Mouse (Mus musculus): Measurements from ENCODE around the gene Dock8. TPM values are rescaled to one million over a fixed set of nuclear protein-coding genes. Genes with fewer than 3 reads are reported as not detected.

Gene Dock8
- polyA plus RNA-seq, 1 experiment from 2014 or later = 2.8 TPM

- no peaks in the 10 kb centered on the region for H3K36me3 ChIP-seq (ENCODE audit: control insufficient read depth, insufficient read depth, low read length)
- no peaks in the 10 kb centered on the region for H3K9me3 ChIP-seq (ENCODE audit: control insufficient read depth, low read length)
- H3K27me3 ChIP-seq (ENCODE audit: control insufficient read depth, insufficient read depth, low read length) = no peaks in the 10 kb centered on the region
- no peak overlapping the region for H3K4me3 ChIP-seq (ENCODE audit: low read depth, low read length)
- no peaks in the 10 kb centered on the region for H3K4me1 ChIP-seq (ENCODE audit: control insufficient read depth, insufficient read depth, low read length)
- ATAC-seq (ENCODE audit: low read depth) = no peak
- no peak overlapping the region for H3K9ac ChIP-seq (replicated peaks; ENCODE audit: low read depth, low read length)
- H3K4me2 ChIP-seq (ENCODE audit: low read depth, low read length) = no peak overlapping the region
- no peak overlapping the region for H3K27ac ChIP-seq (ENCODE audit: low read depth, low read length)
- WGBS = 91% methylated on average over 7 of the region's 7 CpGs
Measured at GRCm38 (mm10) chr19:25089746-25090145, 90.4 kb downstream of the Dock8 start.

GRCm38 (mm10) chr19:25095135-25095534 lies 95.8 kb downstream of the Dock8 start:
- 67% methylated on average over 3 of the region's 3 CpGs for WGBS

GRCm38 (mm10) chr19:25096316-25096715 lies 97.0 kb downstream of the Dock8 start:
- H3K27me3 ChIP-seq (ENCODE audit: control insufficient read depth, insufficient read depth, low read length) = no peaks in the 10 kb centered on the region
- no peak overlapping the region for H3K4me2 ChIP-seq (ENCODE audit: low read depth, low read length)
- no peak overlapping the region for H3K27ac ChIP-seq (ENCODE audit: low read depth, low read length)
- H3K9ac ChIP-seq (replicated peaks; ENCODE audit: low read depth, low read length) = no peak overlapping the region
- H3K9me3 ChIP-seq (ENCODE audit: control insufficient read depth, low read length) = no peaks in the 10 kb centered on the region
- H3K4me1 ChIP-seq (ENCODE audit: control insufficient read depth, insufficient read depth, low read length) = no peaks in the 10 kb centered on the region
- H3K36me3 ChIP-seq (ENCODE audit: control insufficient read depth, insufficient read depth, low read length) = no peaks in the 10 kb centered on the region
- 87% methylated on average over 9 of the region's 9 CpGs for WGBS
- no peak for ATAC-seq (ENCODE audit: low read depth)
- no peak overlapping the region for H3K4me3 ChIP-seq (ENCODE audit: low read depth, low read length)

More at GRCm38 (mm10) chr19:25095135-25095534, 95.8 kb downstream of the Dock8 start:
- Histone ChIP-seq H3K27me3 (ENCODE audit: control insufficient read depth, insufficient read depth, low read length) (no peaks in the 10 kb centered on the region), H3K4me2 (ENCODE audit: low read depth, low read length) (no peak overlapping the region), H3K9ac (replicated peaks; ENCODE audit: low read depth, low read length) (no peak overlapping the region), H3K36me3 (ENCODE audit: control insufficient read depth, insufficient read depth, low read length) (no peaks in the 10 kb centered on the region), H3K9me3 (ENCODE audit: control insufficient read depth, low read length) (no peaks in the 10 kb centered on the region), H3K4me3 (ENCODE audit: low read depth, low read length) (no peak overlapping the region), H3K27ac (ENCODE audit: low read depth, low read length) (no peak overlapping the region), H3K4me1 (ENCODE audit: control insufficient read depth, insufficient read depth, low read length) (no peaks in the 10 kb centered on the region)
- no peak for ATAC-seq (ENCODE audit: low read depth)

- no peaks in the 10 kb centered on the region for H3K9me3 ChIP-seq (ENCODE audit: control insufficient read depth, low read length)
- H3K4me2 ChIP-seq (ENCODE audit: low read depth, low read length) = no peak overlapping the region
- no peak overlapping the region for H3K4me3 ChIP-seq (ENCODE audit: low read depth, low read length)
- H3K9ac ChIP-seq (replicated peaks; ENCODE audit: low read depth, low read length) = no peak overlapping the region
- 61% methylated on average over 4 of the region's 4 CpGs for WGBS
- H3K36me3 ChIP-seq (ENCODE audit: control insufficient read depth, insufficient read depth, low read length) = no peaks in the 10 kb centered on the region
- no peaks in the 10 kb centered on the region for H3K4me1 ChIP-seq (ENCODE audit: control insufficient read depth, insufficient read depth, low read length)
- no peak for ATAC-seq (ENCODE audit: low read depth)
- H3K27ac ChIP-seq (ENCODE audit: low read depth, low read length) = no peak overlapping the region
- H3K27me3 ChIP-seq (ENCODE audit: control insufficient read depth, insufficient read depth, low read length) = no peaks in the 10 kb centered on the region
Measured at GRCm38 (mm10) chr19:25096986-25097385, 97.7 kb downstream of the Dock8 start.

GRCm38 (mm10) chr19:25097506-25097905 lies 98.2 kb downstream of the Dock8 start:
- no peaks in the 10 kb centered on the region for H3K9me3 ChIP-seq (ENCODE audit: control insufficient read depth, low read length)
- no peaks in the 10 kb centered on the region for H3K4me1 ChIP-seq (ENCODE audit: control insufficient read depth, insufficient read depth, low read length)
- 72% methylated on average over 7 of the region's 7 CpGs for WGBS
- no peak overlapping the region for H3K9ac ChIP-seq (replicated peaks; ENCODE audit: low read depth, low read length)
- no peak overlapping the region for H3K4me3 ChIP-seq (ENCODE audit: low read depth, low read length)
- ATAC-seq (ENCODE audit: low read depth) = no peak
- H3K27ac ChIP-seq (ENCODE audit: low read depth, low read length) = no peak overlapping the region
- no peaks in the 10 kb centered on the region for H3K27me3 ChIP-seq (ENCODE audit: control insufficient read depth, insufficient read depth, low read length)
- H3K4me2 ChIP-seq (ENCODE audit: low read depth, low read length) = no peak overlapping the region
- no peaks in the 10 kb centered on the region for H3K36me3 ChIP-seq (ENCODE audit: control insufficient read depth, insufficient read depth, low read length)

- no peak overlapping the region for H3K9ac ChIP-seq (replicated peaks; ENCODE audit: low read depth, low read length)
- H3K27me3 ChIP-seq (ENCODE audit: control insufficient read depth, insufficient read depth, low read length) = no peaks in the 10 kb centered on the region
- H3K9me3 ChIP-seq (ENCODE audit: control insufficient read depth, low read length) = no peaks in the 10 kb centered on the region
- no peak for ATAC-seq (ENCODE audit: low read depth)
- no peaks in the 10 kb centered on the region for H3K36me3 ChIP-seq (ENCODE audit: control insufficient read depth, insufficient read depth, low read length)
- no peak overlapping the region for H3K4me2 ChIP-seq (ENCODE audit: low read depth, low read length)
- WGBS = 82% methylated on average over 3 of the region's 3 CpGs
- no peak overlapping the region for H3K27ac ChIP-seq (ENCODE audit: low read depth, low read length)
- no peaks in the 10 kb centered on the region for H3K4me1 ChIP-seq (ENCODE audit: control insufficient read depth, insufficient read depth, low read length)
- H3K4me3 ChIP-seq (ENCODE audit: low read depth, low read length) = no peak overlapping the region
Measured at GRCm38 (mm10) chr19:25097951-25098350, 98.6 kb downstream of the Dock8 start.

GRCm38 (mm10) chr19:25098941-25099340 lies 99.6 kb downstream of the Dock8 start:
- no peaks in the 10 kb centered on the region for H3K9me3 ChIP-seq (ENCODE audit: control insufficient read depth, low read length)
- H3K36me3 ChIP-seq (ENCODE audit: control insufficient read depth, insufficient read depth, low read length) = no peaks in the 10 kb centered on the region
- ATAC-seq (ENCODE audit: low read depth) = no peak
- H3K27me3 ChIP-seq (ENCODE audit: control insufficient read depth, insufficient read depth, low read length) = no peaks in the 10 kb centered on the region
- no peak overlapping the region for H3K9ac ChIP-seq (replicated peaks; ENCODE audit: low read depth, low read length)
- no peak overlapping the region for H3K27ac ChIP-seq (ENCODE audit: low read depth, low read length)
- no peaks in the 10 kb centered on the region for H3K4me1 ChIP-seq (ENCODE audit: control insufficient read depth, insufficient read depth, low read length)
- 85% methylated on average over 4 of the region's 4 CpGs for WGBS
- no peak overlapping the region for H3K4me2 ChIP-seq (ENCODE audit: low read depth, low read length)
- no peak overlapping the region for H3K4me3 ChIP-seq (ENCODE audit: low read depth, low read length)

- H3K27me3 ChIP-seq (ENCODE audit: control insufficient read depth, insufficient read depth, low read length) = no peaks in the 10 kb centered on the region
- no peaks in the 10 kb centered on the region for H3K9me3 ChIP-seq (ENCODE audit: control insufficient read depth, low read length)
- no peak for ATAC-seq (ENCODE audit: low read depth)
- no peaks in the 10 kb centered on the region for H3K4me1 ChIP-seq (ENCODE audit: control insufficient read depth, insufficient read depth, low read length)
- no peak overlapping the region for H3K27ac ChIP-seq (ENCODE audit: low read depth, low read length)
- H3K4me3 ChIP-seq (ENCODE audit: low read depth, low read length) = no peak overlapping the region
- H3K36me3 ChIP-seq (ENCODE audit: control insufficient read depth, insufficient read depth, low read length) = no peaks in the 10 kb centered on the region
- WGBS = 43% methylated on average over 9 of the region's 9 CpGs
- H3K9ac ChIP-seq (replicated peaks; ENCODE audit: low read depth, low read length) = no peak overlapping the region
- no peak overlapping the region for H3K4me2 ChIP-seq (ENCODE audit: low read depth, low read length)
Measured at GRCm38 (mm10) chr19:25105682-25106081, 106.3 kb downstream of the Dock8 start.

GRCm38 (mm10) chr19:25106315-25106714 lies 107.0 kb downstream of the Dock8 start:
- Histone ChIP-seq H3K36me3 (ENCODE audit: control insufficient read depth, insufficient read depth, low read length) (no peaks in the 10 kb centered on the region), H3K4me2 (ENCODE audit: low read depth, low read length) (no peak overlapping the region), H3K27ac (ENCODE audit: low read depth, low read length) (no peak overlapping the region), H3K27me3 (ENCODE audit: control insufficient read depth, insufficient read depth, low read length) (no peaks in the 10 kb centered on the region), H3K4me1 (ENCODE audit: control insufficient read depth, insufficient read depth, low read length) (no peaks in the 10 kb centered on the region), H3K4me3 (ENCODE audit: low read depth, low read length) (no peak overlapping the region), H3K9ac (replicated peaks; ENCODE audit: low read depth, low read length) (no peak overlapping the region), H3K9me3 (ENCODE audit: control insufficient read depth, low read length) (no peaks in the 10 kb centered on the region)
- no peak for ATAC-seq (ENCODE audit: low read depth)
- whole genome bisulfite sequencing = 94% methylated on average over 8 of the region's 8 CpGs

GRCm38 (mm10) chr19:25107417-25107816 lies 108.1 kb downstream of the Dock8 start:
- Histone ChIP-seq H3K4me1 (ENCODE audit: control insufficient read depth, insufficient read depth, low read length) (no peaks in the 10 kb centered on the region), H3K36me3 (ENCODE audit: control insufficient read depth, insufficient read depth, low read length) (no peaks in the 10 kb centered on the region), H3K9me3 (ENCODE audit: control insufficient read depth, low read length) (no peaks in the 10 kb centered on the region), H3K4me3 (ENCODE audit: low read depth, low read length) (no peak overlapping the region), H3K4me2 (ENCODE audit: low read depth, low read length) (no peak overlapping the region), H3K9ac (replicated peaks; ENCODE audit: low read depth, low read length) (no peak overlapping the region), H3K27me3 (ENCODE audit: control insufficient read depth, insufficient read depth, low read length) (no peaks in the 10 kb centered on the region), H3K27ac (ENCODE audit: low read depth, low read length) (no peak overlapping the region)
- no peak for ATAC-seq (ENCODE audit: low read depth)
- 28% methylated on average over 4 of the region's 4 CpGs for WGBS

All from neural tube, embryonic 14.5 days (tissue).